Mouse (Mus musculus): ENCODE results near the gene Gmeb2.

The Gmeb2 gene

GRCm38 (mm10) chr2:181273829-181274228 lies 14.0 kb downstream of the Gmeb2 start:
- DNase-seq, result no peak

DNA sequence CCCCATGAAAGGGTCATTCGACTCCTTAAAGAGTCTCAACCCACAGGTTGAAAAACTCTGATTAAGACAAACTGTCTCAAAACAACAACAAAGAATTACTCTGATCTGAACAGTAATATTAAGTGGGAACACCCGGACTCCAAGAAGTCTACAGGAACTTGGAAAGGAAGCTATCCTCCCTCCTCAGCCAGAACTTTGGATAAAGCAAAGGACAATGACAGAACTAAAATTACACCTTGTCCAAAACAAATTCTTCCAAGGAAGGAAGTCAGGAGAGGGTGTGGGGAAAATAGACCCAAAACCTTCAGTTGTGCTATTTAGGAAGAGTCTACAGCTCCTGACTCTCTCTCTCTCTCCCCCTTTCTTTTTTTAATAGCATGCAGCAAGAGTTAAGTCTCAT lies 15.7 kb downstream of the Gmeb2 start:
- DNase-seq, result no peak

- no peak for DNase-seq
Measured at GRCm38 (mm10) chr2:181266839-181267238, 21.0 kb downstream of the Gmeb2 start.

GRCm38 (mm10) chr2:181253248-181253647 lies 34.6 kb downstream of the Gmeb2 start:
- no peak for DNase-seq

GRCm38 (mm10) chr2:181251841-181252240 lies 36.0 kb downstream of the Gmeb2 start:
- DNase-seq, result no peak

DNA sequence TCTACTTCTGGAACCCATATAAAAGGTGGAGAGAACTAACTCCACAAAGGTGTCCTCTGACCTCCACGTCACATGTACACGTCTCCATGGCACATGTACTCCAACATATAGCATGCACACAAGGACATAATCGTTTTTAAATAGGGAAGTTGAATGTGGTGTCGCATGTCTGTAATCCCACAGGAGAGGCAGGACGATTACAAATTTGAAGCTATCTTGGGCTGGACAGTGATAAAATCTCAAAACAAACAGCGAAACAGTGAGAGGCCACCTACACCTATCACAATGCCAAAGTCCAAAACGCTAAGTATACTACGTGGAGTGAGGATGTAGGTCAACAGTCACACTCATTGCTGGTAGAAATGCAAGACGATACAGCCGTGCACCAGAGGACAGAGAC lies 38.6 kb downstream of the Gmeb2 start:
- DNase-seq, result no peak

GRCm38 (mm10) chr2:181245031-181245430 lies 42.8 kb downstream of the Gmeb2 start:
- DNase-seq, result no peak

DNA sequence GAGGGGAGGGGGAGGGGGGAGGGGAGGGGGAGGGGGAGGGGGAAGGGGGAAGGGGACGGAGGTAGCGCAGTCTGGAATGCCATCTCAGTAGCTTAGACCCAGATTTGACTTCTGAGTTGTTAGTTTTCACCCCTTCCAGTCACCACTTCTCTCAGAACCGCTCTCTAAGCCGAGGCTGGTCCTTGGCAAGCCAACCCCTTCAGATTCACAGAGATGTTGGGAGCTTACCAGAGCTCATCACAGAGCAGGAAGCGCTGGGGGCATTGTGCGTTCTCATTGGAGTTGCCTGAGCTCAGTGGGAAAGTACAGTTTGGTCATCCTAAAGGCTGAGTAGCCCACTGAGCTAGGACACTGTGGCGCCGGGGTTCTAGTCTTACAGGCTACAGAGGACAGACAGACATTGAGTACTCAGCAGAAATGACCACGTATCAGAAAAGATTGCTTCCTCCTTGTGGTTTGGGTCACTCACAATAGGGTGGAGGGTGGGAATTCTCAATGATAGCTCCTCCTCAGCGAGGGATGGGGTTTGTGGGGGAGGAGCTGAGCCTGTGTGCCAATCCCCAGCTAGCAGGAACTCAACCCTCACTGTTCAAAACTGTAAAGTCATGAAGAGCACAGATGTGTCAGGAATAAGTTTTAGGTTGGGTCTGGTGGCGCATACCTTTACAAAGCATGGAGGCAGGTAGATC lies 44.0 kb downstream of the Gmeb2 start:
- DNase-seq, result no peak

GRCm38 (mm10) chr2:181242314-181242665 lies 45.5 kb downstream of the Gmeb2 start:
- DNase-seq, result no peak

GRCm38 (mm10) chr2:181241602-181242313 lies 46.1 kb downstream of the Gmeb2 start, which contains the start of gene Helz2:
Helz2 (minus strand) TSS chr2:181242027.
- DNase-seq, result peak in 1 of 2 experiments; percentile 53

DNA sequence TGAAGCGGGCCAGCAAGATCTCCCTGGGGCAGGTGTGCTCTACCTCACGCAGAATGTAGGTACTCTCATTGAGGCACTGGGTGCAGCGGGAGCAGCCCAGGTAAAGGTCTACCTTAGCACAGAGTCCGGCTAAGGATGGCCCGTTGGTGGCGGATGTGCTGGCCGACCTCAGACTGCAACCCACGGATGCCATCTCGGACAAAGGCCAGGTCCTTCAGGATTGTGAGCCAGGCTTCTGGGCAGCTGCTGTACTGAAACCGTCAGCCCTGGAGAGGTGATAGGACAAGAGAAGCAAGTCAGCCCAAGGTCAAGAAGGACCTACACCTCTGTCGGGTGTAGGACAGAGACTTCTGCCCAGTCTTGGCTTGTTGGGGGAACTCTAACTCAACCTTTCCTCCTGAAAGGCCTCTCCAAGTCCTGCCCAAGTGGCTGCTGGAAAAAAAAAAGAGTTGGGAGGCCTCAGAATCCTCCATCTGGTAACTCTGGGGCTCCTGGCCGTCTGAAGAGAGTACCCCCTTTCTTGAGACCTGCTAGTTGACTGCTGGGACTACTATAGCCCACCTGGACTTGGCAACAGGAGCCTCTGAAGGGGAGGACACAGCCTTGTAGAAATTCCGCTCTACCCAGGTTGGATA lies 46.9 kb downstream of the Gmeb2 start:
- no peak for DNase-seq

DNA sequence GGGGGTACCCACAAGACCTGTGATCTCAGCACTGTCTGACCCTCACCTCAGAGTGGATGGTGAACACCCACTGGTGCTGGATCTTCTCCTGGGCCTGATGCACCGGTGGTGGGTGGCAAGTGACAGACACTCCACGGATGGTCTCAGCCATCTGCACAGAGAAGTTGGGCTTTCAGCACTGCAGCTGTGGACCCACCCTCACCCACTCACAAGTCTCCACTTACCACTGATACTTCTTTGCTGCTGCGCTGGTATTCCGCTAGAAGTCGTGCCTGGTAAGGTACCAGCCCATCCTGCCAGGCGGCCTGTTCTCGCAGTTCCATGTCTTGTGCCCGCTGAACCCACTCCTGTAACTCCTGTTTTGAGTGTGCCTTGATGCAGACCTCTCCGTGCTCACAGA lies 48.6 kb downstream of the Gmeb2 start:
- DNase-seq, result no peak

GRCm38 (mm10) chr2:181238861-181239260 lies 49.0 kb downstream of the Gmeb2 start:
- no peak for DNase-seq

GRCm38 (mm10) chr2:181238091-181238610 lies 49.7 kb downstream of the Gmeb2 start:
- no peak for DNase-seq

GRCm38 (mm10) chr2:181237251-181238014 lies 50.4 kb downstream of the Gmeb2 start:
- no peak for DNase-seq

DNA sequence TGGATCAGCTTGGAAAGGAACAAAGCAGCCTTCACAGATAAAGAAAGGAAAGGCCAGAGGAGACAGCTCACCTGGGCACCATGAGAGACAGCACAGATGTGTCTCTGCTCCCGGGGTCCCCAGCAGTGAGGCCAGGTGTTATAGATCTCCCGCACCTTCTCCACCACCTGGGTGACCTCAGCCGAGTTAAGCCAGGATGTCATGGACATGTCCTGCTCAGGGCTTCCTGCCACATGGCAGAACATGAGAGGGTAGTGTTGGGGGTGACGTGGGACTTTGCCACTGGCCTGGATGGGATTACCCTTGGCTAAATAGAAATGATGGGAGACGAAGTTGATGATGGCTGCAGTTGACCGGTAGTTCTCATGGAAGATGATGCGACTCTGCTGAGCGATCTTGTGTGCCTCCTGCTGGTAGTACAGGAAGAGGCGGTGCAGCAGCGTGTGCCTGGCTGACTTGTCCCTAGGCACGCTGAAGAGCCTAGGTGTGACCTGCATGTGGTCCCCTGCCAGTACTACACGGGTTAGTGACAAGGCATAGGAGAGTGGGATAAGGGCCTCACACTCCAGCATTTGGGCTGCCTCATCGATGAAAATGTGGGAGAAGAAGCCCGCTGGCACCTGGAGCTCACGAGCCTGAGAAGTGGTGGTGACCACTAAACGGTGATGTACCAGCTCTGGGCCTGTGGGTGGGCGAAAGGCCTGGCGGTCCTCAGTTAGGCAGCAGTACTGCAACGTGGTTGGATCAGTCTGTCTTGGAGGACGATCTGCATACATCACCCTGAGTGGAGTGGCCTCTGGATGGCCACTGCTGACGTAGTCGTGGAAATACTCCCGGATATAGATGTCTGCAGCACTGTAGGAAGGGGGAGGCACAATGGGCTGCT lies 51.9 kb downstream of the Gmeb2 start:
- DNase-seq, result no peak

DNA sequence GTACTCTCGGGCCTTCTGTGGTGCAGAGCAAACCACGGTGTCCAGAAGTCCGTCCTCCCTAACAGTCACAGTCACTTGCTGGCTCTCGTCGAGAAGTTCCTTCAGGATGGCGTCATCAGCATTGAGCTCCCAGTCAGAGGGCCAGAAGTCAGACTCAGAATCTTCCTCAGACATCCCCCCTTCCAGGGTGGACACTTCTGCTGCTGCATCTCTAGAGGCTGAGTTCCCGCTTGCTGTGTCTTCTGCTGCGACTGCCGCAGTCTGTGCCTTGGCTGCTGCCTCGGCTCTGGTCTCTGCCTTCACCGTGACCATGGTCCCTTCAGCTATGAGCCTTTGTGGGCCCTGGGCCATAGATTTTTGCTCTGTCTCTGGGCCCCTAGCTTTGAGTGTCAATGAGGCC lies 53.2 kb downstream of the Gmeb2 start:
- DNase-seq, result no peak

GRCm38 (mm10) chr2:181233443-181233842 lies 54.4 kb downstream of the Gmeb2 start:
- DNase-seq, result no peak

- no peak for DNase-seq
Measured at GRCm38 (mm10) chr2:181231171-181231570, 56.7 kb downstream of the Gmeb2 start.

GRCm38 (mm10) chr2:181228335-181228734 lies 59.5 kb downstream of the Gmeb2 start:
- no peak for DNase-seq

GRCm38 (mm10) chr2:181227122-181227521 lies 60.7 kb downstream of the Gmeb2 start:
- no peak for DNase-seq

DNA sequence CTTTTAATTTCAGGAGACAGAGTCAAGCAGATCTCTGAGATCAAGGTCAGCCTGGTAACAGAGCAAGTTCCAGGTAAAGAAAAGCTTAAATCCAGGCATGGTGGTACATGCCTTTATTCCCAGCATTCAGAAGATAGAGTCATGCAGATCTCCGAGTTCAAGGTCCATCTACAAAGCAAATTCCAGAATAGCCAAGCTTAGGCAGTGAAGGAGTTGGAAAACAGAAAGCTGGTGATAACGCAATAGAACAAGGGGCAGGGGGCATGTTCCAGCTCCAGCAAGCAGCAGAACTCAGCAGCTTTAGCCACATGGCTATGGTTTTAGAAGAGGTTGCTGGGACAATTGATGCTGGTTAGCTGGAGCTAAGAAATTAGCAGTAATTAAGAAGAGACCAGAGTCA lies 62.8 kb downstream of the Gmeb2 start:
- no peak for DNase-seq

Measured in thymus, adult 18-20 months (tissue).